Mouse (Mus musculus) liver, embryonic 13.5 days (tissue): ENCODE results near the gene Stx6. TPM values are rescaled to one million over a fixed set of nuclear protein-coding genes. Genes with fewer than 3 reads are reported as not detected.
A peak's percentile ranks its signal among the peaks of the same experiment; 100 is the strongest.

Source experiments
- ATAC-seq: fragments of 200-750 bp; cut with Nextera tagmentation; 2 replicates; pipeline ENCODE4 v1.8.0; 2017; ENCODE audit warnings: low read depth, mild to moderate bottlenecking, moderate number of reproducible peaks, moderate library complexity
- DNase-seq: peaks from one replicate; pipeline ENCODE4 v3.0.0; 2022
- H3K27ac ChIP-seq: fragments of 300-500 bp; sonication (generic); 2 replicates; pipeline ENCODE4 v1.5.1; 2015; ENCODE audit warnings: moderate library complexity, mild to moderate bottlenecking, inconsistent platforms
- H3K27me3 ChIP-seq: fragments of 300-500 bp; sonication (generic); 2 replicates; pipeline ENCODE4 v1.6.1; 2015; ENCODE audit warnings: mild to moderate bottlenecking, inconsistent platforms
- H3K36me3 ChIP-seq: fragments of 300-500 bp; sonication (generic); 2 replicates; pipeline ENCODE4 v1.6.1; 2015; ENCODE audit warnings: mild to moderate bottlenecking, inconsistent platforms
- H3K4me1 ChIP-seq: fragments of 300-500 bp; sonication (generic); replicated peaks from 2 replicates; pipeline ENCODE4 v1.6.1; 2015; ENCODE audit warnings: inconsistent platforms
- H3K4me2 ChIP-seq: fragments of 300-500 bp; sonication (generic); 2 replicates; pipeline ENCODE4 v1.6.1; 2015; ENCODE audit warnings: inconsistent platforms, mild to moderate bottlenecking, moderate library complexity
- H3K4me3 ChIP-seq: fragments of 300-500 bp; sonication (generic); replicated peaks from 2 replicates; pipeline ENCODE4 v1.5.1; 2015; ENCODE audit warnings: mild to moderate bottlenecking, inconsistent platforms
- H3K9ac ChIP-seq: fragments of 300-500 bp; sonication (generic); 2 replicates; pipeline ENCODE4 v1.6.1; 2015; ENCODE audit warnings: mild to moderate bottlenecking, inconsistent platforms
- H3K9me3 ChIP-seq: fragments of 300-500 bp; sonication (generic); replicated peaks from 2 replicates; pipeline ENCODE4 v1.6.1; 2016; ENCODE audit warnings: inconsistent platforms
- WGBS: fragments of 180-500 bp; shearing (Covaris S2); methylation state at CpG from one replicate; pipeline ENCODE4 v1.1.7; 2015; ENCODE audit not compliant: insufficient replicate concordance; 5-methylcytosine and 5-hydroxymethylcytosine counted together
- polyA plus RNA-seq: library from polyadenylated mRNA; unstranded; fragments of >200 nt; fragmentation: Nextera tagmentation; extraction: Ambion mirVana; gene quantifications from 2 replicates; pipeline ENCODE4 v1.2.1, GENCODE M21; 2015

Stx6 gene
- 10.8 and 12.5 TPM in 2 replicates for polyA plus RNA-seq

DNA sequence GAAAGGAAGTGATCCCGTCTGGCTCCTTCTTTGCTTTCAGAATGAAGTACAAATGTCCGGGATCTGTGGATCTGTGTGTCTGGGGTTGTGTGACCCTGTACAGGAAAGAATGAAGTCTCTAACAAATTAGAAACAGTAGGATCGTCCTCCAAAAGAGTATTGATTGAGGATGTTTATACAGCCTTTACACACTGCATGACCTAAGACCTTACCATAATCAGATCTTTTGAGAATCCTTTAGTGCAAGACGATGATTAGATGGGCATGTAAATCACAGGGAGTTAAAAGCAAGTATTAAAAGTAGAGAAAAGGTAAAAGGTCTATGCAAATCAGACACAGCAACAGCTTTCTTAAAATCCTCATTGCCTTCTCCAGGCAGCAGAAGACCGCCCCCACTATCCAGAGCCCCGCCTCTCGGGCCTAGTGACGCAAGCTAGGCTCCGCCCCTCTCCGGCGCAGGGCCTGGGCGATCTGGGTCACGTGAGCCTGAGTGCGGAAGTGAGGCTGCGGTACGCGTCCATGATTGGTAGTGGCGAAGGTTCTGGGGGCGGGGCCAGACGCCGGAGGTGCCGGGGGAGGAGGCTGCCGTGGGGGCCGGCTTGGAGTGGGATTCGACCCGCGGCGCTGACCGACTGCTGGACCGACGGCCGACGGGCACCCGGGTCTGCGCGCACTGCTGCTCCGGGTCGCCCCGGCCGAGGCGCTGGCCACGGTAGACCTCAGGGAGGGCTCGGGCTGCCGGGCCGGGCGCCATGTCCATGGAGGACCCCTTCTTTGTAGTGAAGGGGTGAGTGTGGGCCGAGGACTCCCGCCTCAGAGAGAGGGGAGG, at the start of gene Stx6:
TSS of gene Stx6 (plus strand) at position 575 of the 829 bp plus-strand sequence.
- peak within 1 kb of the TSS; percentile 91 for H3K4me2 ChIP-seq
- peak within 1 kb of the TSS; percentile 62 for H3K27ac ChIP-seq

DNA sequence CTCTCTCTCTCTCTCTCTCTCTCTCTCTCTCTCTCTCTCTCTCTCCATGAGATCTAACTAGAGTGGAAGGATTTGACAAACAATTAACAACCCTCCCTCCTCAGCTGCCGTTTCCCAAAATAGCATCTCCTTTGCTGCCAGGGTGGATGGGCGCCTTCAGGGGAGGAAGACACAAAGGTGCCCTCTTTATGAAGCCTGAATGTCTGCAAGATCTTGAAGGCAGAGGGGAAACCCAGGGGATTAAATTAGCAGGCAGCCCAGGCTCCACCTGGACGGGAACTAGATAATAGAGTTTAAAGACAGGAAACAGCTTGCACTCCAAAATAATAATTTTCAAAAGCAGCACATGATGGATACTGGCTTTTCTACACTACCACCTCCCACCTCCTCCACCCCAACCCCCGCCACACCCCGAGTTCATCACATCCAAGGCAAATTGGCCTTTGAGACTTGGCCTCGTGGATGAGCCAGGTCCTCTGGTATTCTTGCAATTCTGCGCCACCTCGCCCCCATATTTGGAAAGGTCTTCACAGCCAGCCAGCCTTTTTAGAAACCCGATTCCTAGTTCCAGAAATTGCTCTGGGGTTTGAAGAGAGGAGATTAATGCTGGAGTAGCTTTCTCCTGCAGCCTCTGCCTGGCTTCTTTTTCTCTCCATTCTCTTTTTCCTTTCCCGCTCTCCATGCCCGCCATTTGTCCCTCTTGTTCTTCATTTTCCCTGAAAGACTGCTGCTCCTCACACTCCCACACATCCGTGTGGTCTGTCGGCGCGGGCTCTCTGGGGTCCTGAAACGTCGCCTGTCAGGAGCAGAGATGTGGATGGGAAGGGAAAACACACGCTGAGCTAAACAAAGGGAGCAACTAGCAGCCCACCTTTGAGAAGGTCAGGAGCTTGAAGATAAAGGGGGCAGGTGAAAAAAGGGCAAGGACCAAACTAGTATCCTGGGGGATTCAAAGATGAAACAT, 48.8 kb upstream of the Stx6 start:
- peaks cover 12% of the 10 kb centered on the region; the same call in 1 of the 2 replicates for H3K4me1 ChIP-seq
- H3K27ac ChIP-seq: no peak overlapping the region
- H3K27me3 ChIP-seq: peaks cover 14% of the 10 kb centered on the region
- H3K4me3 ChIP-seq: no peak overlapping the region
- ATAC-seq (no peak), DNase-seq (no peak)
- H3K4me2 ChIP-seq: no peak overlapping the region
- H3K9me3 ChIP-seq: no peaks in the 10 kb centered on the region
- no peaks in the 10 kb centered on the region for H3K36me3 ChIP-seq
- no peak overlapping the region for H3K9ac ChIP-seq
- WGBS: 34% methylated on average over 18 of the region's 18 CpGs

More for the DNA sequence above, at the start of gene Stx6:
- 3% methylated on average over 48 of the region's 48 CpGs for WGBS
- H3K27me3 ChIP-seq: no peaks in the 10 kb centered on the region
- peaks cover 30% of the 10 kb centered on the region for H3K4me1 ChIP-seq
- H3K4me3 ChIP-seq: peak within 1 kb of the TSS; percentile 97
- peak within 1 kb of the TSS; percentile 92 for H3K9ac ChIP-seq
- no peaks in the 10 kb centered on the region for H3K36me3 ChIP-seq
- ATAC-seq (peak; percentile 99), DNase-seq (peak; percentile 99)
- no peaks in the 10 kb centered on the region for H3K9me3 ChIP-seq

DNA sequence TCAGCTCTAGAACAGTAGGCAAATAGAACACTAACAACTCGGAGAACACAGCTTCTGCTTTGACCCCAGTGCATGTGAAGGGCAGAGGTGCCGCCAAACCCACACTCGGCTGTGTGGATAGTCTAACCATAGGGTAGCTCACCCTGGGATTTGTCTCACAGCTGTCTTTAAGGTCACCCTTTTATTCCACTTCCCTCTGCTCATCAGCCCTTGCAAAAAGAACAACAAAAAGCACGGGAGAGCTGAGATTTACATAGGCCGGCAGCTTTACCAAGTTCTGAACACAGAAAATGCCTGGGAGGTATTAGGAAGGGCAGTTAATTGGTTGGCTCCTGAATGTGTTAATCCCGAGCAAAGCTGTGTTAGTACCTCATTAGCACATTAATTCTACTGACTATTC, 47.0 kb upstream of the Stx6 start:
- H3K4me1 ChIP-seq: peaks cover 12% of the 10 kb centered on the region; the same call in 1 of the 2 replicates
- H3K27ac ChIP-seq: no peak overlapping the region
- no peak overlapping the region for H3K4me2 ChIP-seq
- WGBS: 56% methylated on average over 6 of the region's 6 CpGs
- H3K9me3 ChIP-seq: no peaks in the 10 kb centered on the region
- H3K4me3 ChIP-seq: no peak overlapping the region
- no peaks in the 10 kb centered on the region for H3K36me3 ChIP-seq
- no peak for DNase-seq
- H3K27me3 ChIP-seq: peaks cover 17% of the 10 kb centered on the region
- H3K9ac ChIP-seq: no peak overlapping the region
- ATAC-seq: no peak

DNA sequence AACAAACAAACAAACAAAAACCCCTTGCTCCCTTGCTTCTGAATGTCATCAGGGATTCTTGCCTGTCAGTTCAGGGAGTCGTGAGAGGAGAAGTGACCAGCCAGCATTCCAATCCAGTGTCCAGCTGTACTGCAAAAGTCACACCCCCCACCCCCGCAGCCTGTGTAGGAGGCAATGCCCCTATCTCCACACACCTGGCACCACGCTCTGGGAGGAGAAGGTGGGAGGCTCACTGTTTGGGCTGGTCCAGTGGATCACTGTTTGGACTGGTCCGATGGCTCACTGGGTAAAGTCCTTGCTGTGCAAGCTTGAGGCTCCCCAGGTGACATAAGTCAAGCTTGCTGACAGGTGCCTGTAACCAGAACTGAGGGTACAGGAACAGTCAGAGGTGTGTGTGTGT, 46.4 kb upstream of the Stx6 start:
- WGBS: 54% methylated on average over 4 of the region's 4 CpGs
- ATAC-seq: no peak
- no peak overlapping the region for H3K27ac ChIP-seq
- H3K4me2 ChIP-seq: no peak overlapping the region
- peaks cover 12% of the 10 kb centered on the region; the same call in 1 of the 2 replicates for H3K4me1 ChIP-seq
- no peaks in the 10 kb centered on the region for H3K36me3 ChIP-seq
- H3K9ac ChIP-seq: no peak overlapping the region
- no peak overlapping the region for H3K4me3 ChIP-seq
- no peaks in the 10 kb centered on the region for H3K9me3 ChIP-seq
- no peak for DNase-seq
- peaks cover 17% of the 10 kb centered on the region for H3K27me3 ChIP-seq

DNA sequence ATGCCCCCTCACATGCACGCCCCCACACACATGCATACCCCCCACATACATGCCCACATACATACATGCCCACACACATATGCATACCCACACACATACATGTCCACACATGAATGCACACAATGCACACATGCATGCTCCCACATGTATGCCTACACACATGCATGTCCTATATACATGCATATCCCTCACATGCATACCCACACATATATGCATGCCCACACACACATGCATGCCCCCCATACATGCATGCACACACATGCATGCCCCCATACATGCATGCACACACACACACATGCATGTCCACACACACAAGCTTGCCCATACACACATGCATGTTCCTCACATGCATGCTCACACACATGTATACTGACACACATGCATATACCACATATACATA, 45.6 kb upstream of the Stx6 start:
- Histone ChIP-seq H3K4me1 (peaks cover 8% of the 10 kb centered on the region; the same call in 1 of the 2 replicates), H3K27ac (no peak overlapping the region), H3K4me2 (no peak overlapping the region), H3K9me3 (no peaks in the 10 kb centered on the region), H3K9ac (no peak overlapping the region), H3K36me3 (no peaks in the 10 kb centered on the region), H3K27me3 (peaks cover 17% of the 10 kb centered on the region), H3K4me3 (no peak overlapping the region)
- WGBS: 63% methylated on average over 1 of the region's 1 CpGs
- DNase-seq: no peak
- ATAC-seq: no peak

DNA sequence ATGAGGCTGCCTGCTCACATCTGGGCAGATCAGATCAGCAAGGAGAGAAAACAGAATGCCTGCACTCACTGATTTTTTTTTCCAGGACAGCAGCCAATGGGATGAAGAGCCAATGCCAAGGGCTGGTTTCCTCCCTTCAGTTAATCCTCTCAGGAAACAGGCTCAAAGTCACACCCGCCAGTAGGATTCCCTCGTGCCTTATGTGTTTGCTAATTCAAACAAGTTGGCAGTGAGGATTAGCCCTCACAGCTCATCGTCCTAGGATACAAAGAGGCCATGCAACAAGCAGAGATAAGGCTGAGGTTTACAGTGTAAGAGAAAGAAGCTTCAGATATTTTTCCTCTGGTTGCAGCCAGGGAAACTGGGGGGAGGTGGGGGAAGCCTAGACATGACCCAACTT, 44.6 kb upstream of the Stx6 start:
- peaks cover 6% of the 10 kb centered on the region; the same call in 1 of the 2 replicates for H3K4me1 ChIP-seq
- no peaks in the 10 kb centered on the region for H3K9me3 ChIP-seq
- H3K36me3 ChIP-seq: no peaks in the 10 kb centered on the region
- no peak for ATAC-seq
- H3K27me3 ChIP-seq: peaks cover 17% of the 10 kb centered on the region
- DNase-seq: no peak
- no peak overlapping the region for H3K27ac ChIP-seq
- 12% methylated on average over 3 of the region's 3 CpGs for WGBS
- H3K9ac ChIP-seq: no peak overlapping the region
- no peak overlapping the region for H3K4me2 ChIP-seq
- no peak overlapping the region for H3K4me3 ChIP-seq

DNA sequence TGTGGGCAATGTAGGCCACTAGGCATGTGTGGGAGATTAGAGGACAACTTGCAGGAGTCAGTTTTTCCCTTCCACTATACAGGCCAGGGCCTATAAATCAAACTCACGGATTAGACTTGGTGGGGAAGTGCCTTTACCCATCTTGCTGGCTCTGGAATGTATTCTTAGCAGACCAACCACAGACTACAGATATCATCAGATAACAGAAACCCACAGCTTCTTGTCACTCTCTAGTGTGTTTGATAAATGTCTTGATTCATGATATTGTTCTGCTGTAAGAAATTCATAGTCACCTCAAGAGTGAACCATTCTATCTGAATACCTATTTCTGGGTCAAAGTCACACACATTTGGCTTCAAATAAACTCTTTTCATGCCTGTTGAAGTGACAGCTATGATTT, 38.8 kb upstream of the Stx6 start:
- Histone ChIP-seq H3K9me3 (no peaks in the 10 kb centered on the region), H3K9ac (no peak overlapping the region), H3K4me3 (no peak overlapping the region), H3K4me2 (no peak overlapping the region), H3K27ac (no peak overlapping the region), H3K36me3 (no peaks in the 10 kb centered on the region), H3K4me1 (no peaks in the 10 kb centered on the region), H3K27me3 (0 out of 2 replicates have a peak, but pooled peaks cover 3% of the 10 kb centered on the region)
- 60% methylated on average over 1 of the region's 1 CpGs for WGBS
- ATAC-seq: no peak
- DNase-seq: no peak

DNA sequence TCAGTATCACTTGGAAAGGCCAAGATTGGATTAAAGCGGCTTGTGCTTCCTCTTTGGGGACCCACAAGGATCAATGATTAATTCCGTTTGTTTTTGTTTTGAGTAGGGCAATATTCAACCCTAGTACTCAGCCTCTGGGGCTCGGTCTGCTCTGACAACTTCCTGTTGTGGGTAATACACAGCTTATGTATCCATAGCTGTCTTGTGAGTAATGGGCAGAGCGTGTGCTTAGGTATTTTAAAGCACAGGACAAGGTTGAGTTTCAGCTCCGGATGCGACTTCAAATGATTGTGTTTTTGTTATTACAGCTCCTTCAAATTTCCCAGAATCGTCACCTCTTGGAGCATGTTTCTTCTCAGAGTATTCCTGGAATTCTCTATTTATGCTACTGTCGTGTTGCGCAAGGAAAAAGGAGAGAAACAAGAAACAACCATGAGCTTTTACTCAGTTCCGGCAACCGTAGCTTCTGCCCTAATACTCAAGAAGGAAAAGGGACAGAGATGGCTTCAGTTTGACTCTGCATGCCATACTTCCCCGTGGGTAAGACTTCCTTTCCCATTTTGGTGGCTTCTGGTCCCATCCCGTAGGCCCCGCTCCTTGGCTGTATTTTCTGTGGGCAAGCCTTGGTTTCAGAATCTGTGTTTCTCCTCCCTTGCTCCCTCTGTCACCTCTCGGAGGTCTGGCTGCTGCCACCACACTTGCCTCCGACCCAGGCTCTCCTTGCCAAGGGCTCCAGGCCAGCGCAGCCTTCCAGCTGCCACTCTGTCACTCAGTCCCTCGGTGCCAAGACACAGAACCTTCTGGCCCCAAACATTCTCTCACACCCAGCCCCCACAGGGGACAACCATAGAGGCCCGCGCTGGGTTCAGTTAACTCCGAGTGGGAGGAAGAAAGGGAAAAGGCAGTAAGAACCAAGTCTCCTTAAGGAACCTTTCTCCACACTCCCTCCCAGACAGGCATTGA, 36.3 kb upstream of the Stx6 start:
- Histone ChIP-seq H3K4me3 (no peak overlapping the region), H3K4me2 (no peak overlapping the region), H3K9me3 (no peaks in the 10 kb centered on the region), H3K4me1 (no peaks in the 10 kb centered on the region), H3K27me3 (no peaks in the 10 kb centered on the region), H3K9ac (no peak overlapping the region), H3K27ac (no peak overlapping the region), H3K36me3 (no peaks in the 10 kb centered on the region)
- DNase-seq (no peak), ATAC-seq (no peak)
- WGBS: 64% methylated on average over 21 of the region's 21 CpGs

DNA sequence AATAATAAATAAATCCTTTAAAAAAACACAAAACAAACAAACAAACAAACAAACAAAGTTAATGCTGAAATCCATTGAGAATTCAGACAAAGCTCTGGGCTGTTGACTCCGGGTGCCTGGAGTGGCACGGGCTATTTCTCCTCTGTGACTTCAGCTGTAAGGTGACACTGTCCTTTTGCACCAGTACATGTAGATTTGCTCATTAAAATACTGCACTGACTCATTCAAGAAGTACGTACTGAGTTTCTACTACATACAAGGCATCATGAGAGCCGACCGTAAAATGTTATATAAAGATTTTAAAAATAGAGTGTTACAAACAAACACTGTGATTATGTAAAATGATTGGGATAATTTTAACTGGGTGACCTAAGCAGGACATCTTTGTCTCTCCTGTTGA, 34.1 kb upstream of the Stx6 start:
- H3K4me1 ChIP-seq: no peaks in the 10 kb centered on the region
- DNase-seq: no peak
- no peak overlapping the region for H3K4me2 ChIP-seq
- WGBS: 82% methylated on average over 5 of the region's 5 CpGs
- no peak overlapping the region for H3K9ac ChIP-seq
- no peak overlapping the region for H3K27ac ChIP-seq
- H3K36me3 ChIP-seq: no peaks in the 10 kb centered on the region
- ATAC-seq: no peak
- no peaks in the 10 kb centered on the region for H3K27me3 ChIP-seq
- no peaks in the 10 kb centered on the region for H3K9me3 ChIP-seq
- no peak overlapping the region for H3K4me3 ChIP-seq

DNA sequence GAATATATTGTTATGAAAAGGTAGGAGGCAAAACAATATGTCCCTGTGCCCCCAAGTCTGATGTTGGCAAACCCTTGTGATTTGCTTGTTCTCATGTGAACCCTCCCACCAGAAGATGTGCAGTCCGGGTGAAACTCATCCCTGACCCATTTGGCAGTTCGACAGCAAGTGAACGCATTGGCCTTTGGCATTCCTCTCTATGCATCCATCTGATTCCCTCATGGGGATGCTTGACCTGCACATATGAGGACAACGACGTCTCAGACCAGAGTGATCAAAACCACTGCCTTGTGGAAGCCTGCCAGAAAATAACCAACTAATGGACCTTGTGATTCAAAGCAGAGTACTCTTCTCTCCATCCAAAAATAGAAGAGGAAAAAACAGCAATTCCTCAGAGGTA, 31.8 kb upstream of the Stx6 start:
- Histone ChIP-seq H3K36me3 (no peaks in the 10 kb centered on the region), H3K4me2 (no peak overlapping the region), H3K4me1 (no peaks in the 10 kb centered on the region), H3K4me3 (no peak overlapping the region), H3K27ac (no peak overlapping the region), H3K27me3 (no peaks in the 10 kb centered on the region), H3K9me3 (no peaks in the 10 kb centered on the region), H3K9ac (no peak overlapping the region)
- 64% methylated on average over 5 of the region's 5 CpGs for WGBS
- DNase-seq: no peak
- ATAC-seq: no peak
